Mouse (Mus musculus) subcutaneous adipose tissue, adult 2 months (tissue): Measurements from ENCODE around the gene Zfp963. TPM values are rescaled to one million over a fixed set of nuclear protein-coding genes. Genes with fewer than 3 reads are reported as not detected.

ENCODE experiments used
- polyA plus RNA-seq: library from polyadenylated mRNA; depleted of rRNA; stranded (reverse); fragments of >200 nt; gene quantifications from 2 replicates; pipeline ENCODE4 v1.2.3, GENCODE M21; 2012; ENCODE audit warnings: low replicate concordance; rRNA removed

The Zfp963 gene
- polyA plus RNA-seq = 1.5 and 2.5 TPM in 2 replicates

DNA sequence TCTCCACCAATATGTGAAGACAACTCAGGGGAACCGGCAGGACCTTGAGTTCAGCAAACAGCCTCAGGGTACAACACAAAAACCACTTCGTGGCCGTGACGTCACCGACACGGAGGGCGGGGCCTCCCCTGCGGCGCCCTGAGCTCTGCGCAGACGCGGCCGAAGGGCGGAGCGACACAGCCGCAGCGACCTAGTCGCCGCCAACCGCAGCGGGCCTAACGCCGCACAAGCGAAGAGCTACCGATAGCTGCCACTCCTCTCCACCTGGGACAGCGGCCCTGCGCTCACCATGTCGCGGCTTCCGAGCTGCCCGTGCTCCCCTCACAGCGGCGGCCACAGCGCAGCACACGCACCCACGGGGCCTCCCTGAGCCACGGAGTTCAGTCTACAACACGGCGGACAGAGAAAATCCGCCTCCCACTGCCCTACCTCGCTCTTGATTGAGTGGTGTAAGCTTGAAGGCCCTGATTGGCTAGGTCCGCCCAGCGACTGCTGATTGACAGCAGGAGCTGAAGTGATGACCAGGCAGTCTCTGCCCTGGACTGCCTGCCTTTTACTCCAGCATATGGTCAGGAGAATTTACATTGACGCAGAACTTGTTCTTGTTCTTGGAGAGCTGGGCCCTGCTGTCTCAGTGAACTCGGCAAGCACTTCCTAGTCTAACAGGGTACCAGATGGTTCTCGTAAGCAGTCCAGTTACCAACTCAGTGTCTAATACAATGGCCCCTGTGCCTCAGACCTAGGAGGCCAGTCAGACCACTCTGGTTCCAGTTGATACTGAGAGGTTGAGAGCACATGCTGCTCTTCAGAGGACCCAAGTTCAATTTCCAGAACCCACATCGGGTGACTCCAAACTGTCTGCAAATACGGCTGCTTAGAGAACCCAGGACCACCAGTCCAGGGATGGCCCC, at the start of gene Zfp963:
Gene Zfp963 (minus strand): TSS at position 427 of the 911 bp plus-strand sequence.

DNA sequence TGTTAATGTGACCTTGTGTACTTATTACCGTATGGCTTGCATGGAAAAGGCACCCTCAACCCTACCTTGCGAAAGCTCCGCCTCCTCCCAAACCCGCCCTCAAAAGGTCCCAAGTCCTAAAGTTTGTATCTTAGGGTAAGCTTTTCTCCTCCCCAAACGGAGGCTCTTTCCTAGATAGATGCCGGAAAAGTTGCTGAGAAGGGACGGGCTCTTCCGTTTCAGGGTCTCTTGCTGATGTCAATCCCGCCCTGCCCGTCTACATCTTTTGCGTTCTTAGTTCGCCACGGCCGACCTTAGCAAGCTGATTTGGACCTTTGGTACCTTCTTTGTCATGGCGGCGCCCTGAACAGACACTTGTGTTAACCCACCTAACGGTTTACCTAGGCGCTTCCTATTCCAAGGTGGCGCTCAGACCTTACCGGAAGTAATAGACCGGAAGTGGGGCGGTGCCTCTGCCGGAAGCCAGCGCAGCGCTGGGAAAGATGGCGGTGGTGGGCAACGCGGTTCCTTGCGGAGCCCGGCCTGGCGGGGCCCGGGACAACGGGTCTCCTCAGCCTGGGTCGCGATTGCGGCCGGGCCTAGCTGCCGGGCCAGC, 41.1 kb upstream of the Zfp963 start, which contains the start of the genes Atp13a1 and Zfp866:
Gene Atp13a1 (plus strand): TSS at position 391 of the 595 bp plus-strand sequence.
Gene Zfp866 (minus strand): TSS at position 406 of the 595 bp plus-strand sequence.

DNA sequence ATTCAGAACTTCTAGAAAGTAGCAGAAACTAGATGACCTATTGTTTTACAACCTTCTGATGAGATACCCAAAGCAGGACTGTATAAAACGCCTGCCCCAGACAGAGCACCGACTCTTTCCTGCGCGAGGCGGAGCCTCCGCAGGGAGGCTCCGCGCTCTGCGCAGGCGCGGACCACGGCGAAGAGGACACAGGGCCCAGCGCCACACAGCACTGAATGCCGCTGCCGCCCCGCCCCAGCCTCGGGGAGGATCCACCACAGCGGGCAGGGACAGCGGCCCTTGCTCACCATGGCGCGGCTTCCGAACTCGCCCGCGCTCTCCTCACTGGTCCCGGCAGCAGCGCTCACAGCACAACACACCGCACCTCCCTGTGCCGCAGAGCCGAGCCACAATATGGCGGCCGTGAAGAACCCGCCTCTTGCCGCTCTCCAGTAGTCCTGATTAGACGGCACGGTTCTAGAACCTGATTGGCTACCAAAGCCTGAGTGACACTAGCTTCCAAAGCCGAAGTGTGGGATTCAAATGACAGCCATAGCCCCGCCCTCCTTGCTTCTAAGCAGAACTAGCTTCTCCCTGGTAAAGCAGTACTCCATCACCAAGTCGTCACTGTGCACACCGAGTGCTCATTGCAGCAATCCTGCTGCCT, 24.9 kb upstream of the Zfp963 start, which contains the start of gene Gm20422:
Gene Gm20422 (minus strand): TSS at position 384 of the 646 bp plus-strand sequence.

DNA sequence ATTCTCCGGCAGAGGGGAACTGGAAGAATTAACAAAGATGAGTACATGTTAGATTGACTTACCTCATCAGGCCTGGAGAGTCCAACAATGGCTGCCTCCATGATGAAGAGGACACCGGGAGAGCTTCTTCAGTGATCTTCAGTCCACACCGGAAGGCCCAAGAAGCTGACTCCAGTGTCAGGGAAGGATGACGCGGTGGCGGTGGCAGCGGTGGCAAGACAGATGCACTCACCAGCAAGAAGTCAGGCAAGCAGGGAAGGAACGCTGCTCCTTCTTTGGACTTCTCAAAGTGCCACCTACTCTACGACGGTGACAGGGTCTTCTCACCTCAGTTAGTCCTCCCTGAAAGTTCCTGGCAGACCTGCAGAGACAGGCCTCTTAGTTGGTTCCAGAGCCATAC, 39.1 kb downstream of the Zfp963 start, which contains the start of gene Zfp869:
Gene Zfp869 (minus strand): TSS at position 101 of the 400 bp plus-strand sequence.

Other genes with a start within 250 kb of the Zfp963 start
- gene Gm7697, start 227.0 kb downstream of the Zfp963 start, polyA plus RNA-seq = not detected in 2 replicates
- gene Zfp868, start 124.4 kb downstream of the Zfp963 start, polyA plus RNA-seq = 6.5 and 6.6 TPM in 2 replicates
- 1.0 and 2.0 TPM in 2 replicates for gene Zfp964, start 95.5 kb downstream of the Zfp963 start, polyA plus RNA-seq
- 4.0 and 5.9 TPM in 2 replicates for gene Zfp869, start 39.2 kb downstream of the Zfp963 start, polyA plus RNA-seq
- gene Gm20422, start 24.9 kb upstream of the Zfp963 start, polyA plus RNA-seq = 1.1 and 2.3 TPM in 2 replicates
- 45.6 and 98.1 TPM in 2 replicates for gene Atp13a1, start 41.2 kb upstream of the Zfp963 start, polyA plus RNA-seq
- gene Zfp866, start 41.2 kb upstream of the Zfp963 start, polyA plus RNA-seq = 8.4 and 17.9 TPM in 2 replicates
- 25.8 and 73.1 TPM in 2 replicates for gene Gmip, start 58.7 kb upstream of the Zfp963 start, polyA plus RNA-seq
- gene Lpar2, start 72.5 kb upstream of the Zfp963 start, polyA plus RNA-seq = 0.34 and 5.2 TPM in 2 replicates
- gene Pbx4, start 82.5 kb upstream of the Zfp963 start, polyA plus RNA-seq = 0.79 and 5.2 TPM in 2 replicates
- gene Cilp2, start 137.7 kb upstream of the Zfp963 start, polyA plus RNA-seq = 0.07 and 0.41 TPM in 2 replicates
- 0.56 and 1.2 TPM in 2 replicates for gene Tssk6, start 152.2 kb upstream of the Zfp963 start, polyA plus RNA-seq
- gene Ndufa13, start 152.6 kb upstream of the Zfp963 start, polyA plus RNA-seq = 124 and 130 TPM in 2 replicates
- 3.1 and 5.2 TPM in 2 replicates for gene Yjefn3, start 152.7 kb upstream of the Zfp963 start, polyA plus RNA-seq
- 50.7 and 79.7 TPM in 2 replicates for gene Gatad2a, start 246.4 kb upstream of the Zfp963 start, polyA plus RNA-seq